Mouse (Mus musculus) lung, adult 2 months (tissue): ENCODE results near the gene Flrt1.

Experiments
- CTCF ChIP-seq: fragments of 200-500 bp; IDR thresholded peaks from 2 replicates; pipeline ENCODE4 v1.5.1; 2011; ENCODE audit warnings: mild to moderate bottlenecking, low read length, control low read depth; ENCODE audit not compliant: insufficient read depth
- POLR2A ChIP-seq: fragments of 200-500 bp; IDR thresholded peaks from 2 replicates; pipeline ENCODE4 v1.6.1; 2011; ENCODE audit warnings: low read depth, mild to moderate bottlenecking, control low read depth, low read length, borderline replicate concordance; ENCODE audit errors: extremely low read depth

- TF ChIP-seq CTCF (no peak), POLR2A (no peak)
These were observed 15.7 kb upstream of the Flrt1 start for GRCm38 (mm10) chr19:7121252-7121651.
